Mouse (Mus musculus) neural tube, embryonic 11.5 days (tissue): ENCODE measurements at regions not wholly inside any gene's neighbourhood (a gene's known extent, or its start where the extent isn't known, plus 50 kb on each side); places are given as distances from the start of the nearest gene placed in this dataset.

Experiments
- ATAC-seq: fragments of 200-750 bp; cut with Nextera tagmentation; 2 replicates; pipeline ENCODE4 v1.8.0; 2017; ENCODE audit warnings: moderate number of reproducible peaks, mild to moderate bottlenecking, moderate TSS enrichment, moderate library complexity; ENCODE audit not compliant: insufficient read depth, low FRiP score, low TSS enrichment
- DNase-seq: peaks from one replicate; pipeline ENCODE4 v3.0.0-alpha.2; 2015; ENCODE audit warnings: low spot score
- H3K27ac ChIP-seq: fragments of 300-500 bp; sonication (generic); 2 replicates; pipeline ENCODE4 v1.5.1; 2014; ENCODE audit warnings: low read depth, mild to moderate bottlenecking, low read length
- H3K27me3 ChIP-seq: fragments of 300-500 bp; sonication (generic); 2 replicates; pipeline ENCODE4 v1.6.1; 2014; ENCODE audit warnings: mild to moderate bottlenecking, low read length, mixed read lengths; ENCODE audit not compliant: control insufficient read depth, insufficient read depth
- H3K36me3 ChIP-seq: fragments of 300-500 bp; sonication (generic); 2 replicates; pipeline ENCODE4 v1.6.1; 2014; ENCODE audit warnings: mild to moderate bottlenecking, low read length, moderate library complexity, mixed read lengths; ENCODE audit not compliant: control insufficient read depth, insufficient read depth
- H3K4me1 ChIP-seq: fragments of 300-500 bp; sonication (generic); 2 replicates; pipeline ENCODE4 v1.6.1; 2014; ENCODE audit warnings: low read length, mixed read lengths; ENCODE audit not compliant: control insufficient read depth, insufficient read depth
- H3K4me2 ChIP-seq: fragments of 300-500 bp; sonication (generic); 2 replicates; pipeline ENCODE4 v1.6.1; 2014; ENCODE audit warnings: low read depth, mild to moderate bottlenecking, moderate library complexity
- H3K4me3 ChIP-seq: fragments of 300-500 bp; sonication (generic); 2 replicates; pipeline ENCODE4 v1.5.1; 2014; ENCODE audit warnings: low read depth, low read length
- H3K9ac ChIP-seq: fragments of 300-500 bp; sonication (generic); 2 replicates; pipeline ENCODE4 v1.6.1; 2014; ENCODE audit warnings: mild to moderate bottlenecking, low read length
- H3K9me3 ChIP-seq: fragments of 300-500 bp; sonication (generic); 2 replicates; pipeline ENCODE4 v1.6.1; 2016; ENCODE audit warnings: low read length; ENCODE audit not compliant: control insufficient read depth
- WGBS: fragments of 180-500 bp; shearing (Covaris S2); extraction: QIAGEN DNeasy Blood & Tissue Kit; methylation state at CpG from one replicate; pipeline ENCODE4 v1.1.7; 2014; 5-methylcytosine and 5-hydroxymethylcytosine counted together

DNA sequence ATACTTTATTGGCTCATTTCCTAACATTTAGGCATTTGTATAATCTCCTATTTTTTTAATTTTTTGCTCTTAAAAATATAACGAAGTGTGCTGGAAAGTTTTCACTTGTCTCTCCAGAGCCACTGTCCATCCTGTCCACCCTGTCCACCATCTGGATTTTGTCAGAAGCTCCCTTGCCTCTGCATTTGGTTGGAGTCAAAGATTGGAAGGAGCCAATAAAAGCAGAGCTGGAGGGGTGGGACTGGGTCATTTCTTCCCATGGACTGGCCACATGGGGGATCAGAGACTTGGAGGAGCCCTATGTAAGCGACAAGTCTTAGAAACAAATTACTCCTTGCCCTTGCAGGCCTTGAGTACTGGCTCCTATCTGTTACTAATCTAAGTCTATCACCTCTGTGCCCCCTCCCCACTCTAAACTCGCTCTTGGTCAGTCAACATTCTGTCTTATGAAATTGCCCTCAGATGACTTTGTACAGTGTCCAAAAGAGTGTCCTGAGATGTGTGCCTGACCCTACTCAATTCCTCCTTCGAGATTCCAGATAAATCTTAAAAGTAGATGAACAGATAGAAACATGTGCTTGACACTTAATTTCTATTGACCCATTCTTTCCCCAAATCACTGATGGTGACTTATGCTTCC lies 303.3 kb downstream of the Nuak1 start:
- 88% methylated on average over 4 of the region's 4 CpGs for WGBS
- DNase-seq, result no peak

DNA sequence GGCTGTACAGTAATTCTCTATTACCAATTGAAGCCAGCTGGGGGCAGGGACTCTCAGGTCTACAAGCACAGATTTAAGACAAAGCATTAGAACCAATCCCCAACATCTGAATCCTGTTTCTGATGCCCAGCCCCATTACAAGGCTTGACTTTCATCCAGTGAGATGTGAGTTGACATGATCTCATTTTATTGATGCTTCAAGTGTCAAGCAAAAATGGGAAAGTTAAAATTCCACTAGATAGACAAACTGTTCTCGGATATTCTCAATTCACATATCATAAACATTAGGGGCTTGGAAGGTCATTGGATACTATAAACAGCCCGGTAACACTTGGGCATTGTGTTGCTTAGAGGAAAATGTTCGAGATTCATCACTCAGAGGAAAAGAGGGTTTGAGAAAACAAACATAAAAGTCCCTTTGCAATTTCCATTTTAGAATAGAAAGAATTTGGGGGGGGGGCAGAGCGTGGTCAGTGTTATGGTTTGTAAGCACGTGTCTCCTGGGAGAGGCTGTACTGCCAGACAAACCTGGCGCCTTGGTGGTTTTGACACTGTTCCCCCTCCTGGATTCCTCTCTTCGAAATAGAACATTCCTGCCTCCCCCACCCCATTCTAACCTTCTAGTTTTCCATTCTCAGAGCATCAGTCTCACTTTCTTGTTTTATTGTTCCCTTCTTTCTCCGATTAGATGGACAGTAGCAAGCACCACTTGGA lies 297.5 kb downstream of the Nuak1 start:
- no peaks in the 10 kb centered on the region for H3K36me3 ChIP-seq
- H3K9ac ChIP-seq, result no peak overlapping the region
- no peak overlapping the region for H3K27ac ChIP-seq
- DNase-seq (no peak), ATAC-seq (no peak)
- H3K9me3 ChIP-seq, result no peaks in the 10 kb centered on the region
- no peaks in the 10 kb centered on the region for H3K27me3 ChIP-seq
- H3K4me1 ChIP-seq, result no peaks in the 10 kb centered on the region
- WGBS, result 72% methylated on average over 8 of the region's 8 CpGs
- no peak overlapping the region for H3K4me2 ChIP-seq
- H3K4me3 ChIP-seq, result no peak overlapping the region

More for the DNA sequence above, 303.3 kb downstream of the Nuak1 start:
- H3K4me2 ChIP-seq, result no peak overlapping the region
- no peak overlapping the region for H3K27ac ChIP-seq
- H3K4me3 ChIP-seq, result no peak overlapping the region
- no peaks in the 10 kb centered on the region for H3K36me3 ChIP-seq
- H3K9me3 ChIP-seq, result no peaks in the 10 kb centered on the region
- no peak overlapping the region for H3K9ac ChIP-seq
- no peak for ATAC-seq
- no peaks in the 10 kb centered on the region for H3K27me3 ChIP-seq
- no peaks in the 10 kb centered on the region for H3K4me1 ChIP-seq

DNA sequence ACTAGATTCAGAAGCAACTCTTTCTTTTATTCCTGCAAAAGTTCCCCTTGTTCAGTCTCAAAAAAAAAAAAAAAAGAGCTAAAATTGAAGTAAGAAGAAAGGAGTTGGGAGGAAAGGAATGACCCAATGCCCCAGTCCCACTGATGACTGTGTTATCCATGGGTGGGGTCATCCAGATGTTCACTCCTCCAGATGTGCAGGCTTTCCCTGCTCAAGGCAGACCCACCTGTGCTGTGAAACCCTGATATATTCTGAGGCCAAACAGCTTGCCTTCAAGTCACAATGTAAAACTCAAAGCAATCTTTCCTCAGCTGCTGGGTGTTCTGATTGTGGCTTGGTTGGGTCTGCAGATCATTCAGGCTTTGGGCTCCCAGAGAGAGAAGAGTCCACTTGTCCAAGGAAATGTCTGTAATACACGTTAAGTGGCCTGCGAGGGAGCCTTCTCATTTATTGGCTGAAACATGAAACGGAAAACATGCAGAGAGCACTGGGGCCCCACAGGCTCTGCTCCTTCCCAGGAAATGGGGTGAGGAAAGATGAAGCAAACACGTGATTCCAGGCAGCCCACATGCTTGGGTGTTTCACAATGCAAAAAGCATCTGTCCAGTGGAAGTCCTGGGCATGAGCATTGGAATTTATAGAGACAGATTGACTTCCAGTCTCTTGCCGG lies 296.6 kb downstream of the Nuak1 start:
- DNase-seq (peak; percentile 38), ATAC-seq (no peak)
- Histone ChIP-seq H3K4me2 (no peak overlapping the region), H3K36me3 (no peaks in the 10 kb centered on the region), H3K9me3 (no peaks in the 10 kb centered on the region), H3K27ac (no peak overlapping the region), H3K27me3 (no peaks in the 10 kb centered on the region), H3K4me1 (no peaks in the 10 kb centered on the region), H3K9ac (no peak overlapping the region), H3K4me3 (no peak overlapping the region)
- WGBS, result 46% methylated on average over 5 of the region's 5 CpGs

DNA sequence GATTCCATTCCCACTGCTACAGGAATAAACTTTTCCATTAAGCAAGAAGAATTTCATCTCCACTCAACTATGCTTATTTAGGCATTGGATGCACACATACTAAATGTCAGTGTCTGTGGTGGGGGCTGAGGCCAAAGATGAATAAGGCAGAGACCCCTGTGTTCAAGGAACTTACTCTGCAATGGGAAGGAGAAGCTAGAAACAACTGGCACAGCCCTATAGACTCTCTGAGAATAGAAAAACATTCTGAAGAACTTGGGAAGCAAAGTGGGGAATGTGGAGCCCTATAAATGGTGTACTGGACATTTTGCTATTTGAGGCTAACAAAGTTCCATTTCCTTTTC lies 296.1 kb downstream of the Nuak1 start:
- no peaks in the 10 kb centered on the region for H3K9me3 ChIP-seq
- H3K9ac ChIP-seq, result no peak overlapping the region
- DNase-seq, result no peak
- H3K27ac ChIP-seq, result no peak overlapping the region
- H3K4me1 ChIP-seq, result no peaks in the 10 kb centered on the region
- no peak overlapping the region for H3K4me3 ChIP-seq
- no peak for ATAC-seq
- no peaks in the 10 kb centered on the region for H3K27me3 ChIP-seq
- no peak overlapping the region for H3K4me2 ChIP-seq
- no peaks in the 10 kb centered on the region for H3K36me3 ChIP-seq

DNA sequence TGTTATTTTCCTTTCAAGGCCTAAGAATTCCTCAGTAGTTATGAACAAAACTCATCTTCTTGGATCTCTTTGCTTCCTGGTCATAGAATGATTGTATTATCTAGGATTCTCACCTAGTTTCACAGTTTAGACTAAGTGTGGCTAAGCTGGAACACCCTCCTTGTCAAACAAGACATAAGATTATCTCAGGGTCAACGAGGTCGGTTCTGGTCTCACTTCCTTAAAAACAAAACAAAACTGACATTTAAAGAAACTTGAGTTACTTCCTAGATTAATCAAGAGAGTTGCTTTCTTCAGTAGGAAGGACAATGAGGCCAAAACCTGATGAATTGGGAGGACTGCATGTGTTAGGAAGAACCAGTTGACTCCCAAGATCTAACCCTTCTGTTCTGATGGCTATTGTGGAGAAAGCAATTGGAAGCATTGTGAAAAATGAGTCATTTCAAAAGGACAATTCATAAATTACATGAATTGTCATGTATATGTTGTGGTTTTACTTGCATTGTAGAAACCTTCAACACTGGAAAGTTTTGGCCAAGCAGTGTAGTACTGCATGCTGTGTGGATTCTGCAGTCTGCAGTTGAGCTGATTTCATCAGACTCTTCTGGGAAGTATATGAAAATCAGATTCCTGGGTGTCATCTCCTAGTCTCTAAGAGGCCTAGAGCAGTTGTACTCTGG lies 293.0 kb downstream of the Nuak1 start:
- H3K4me3 ChIP-seq, result no peak overlapping the region
- DNase-seq, result no peak
- no peak overlapping the region for H3K4me2 ChIP-seq
- no peak for ATAC-seq
- no peaks in the 10 kb centered on the region for H3K9me3 ChIP-seq
- no peak overlapping the region for H3K9ac ChIP-seq
- 86% methylated on average over 2 of the region's 2 CpGs for WGBS
- H3K36me3 ChIP-seq, result no peaks in the 10 kb centered on the region
- no peaks in the 10 kb centered on the region for H3K27me3 ChIP-seq
- no peaks in the 10 kb centered on the region for H3K4me1 ChIP-seq
- no peak overlapping the region for H3K27ac ChIP-seq

DNA sequence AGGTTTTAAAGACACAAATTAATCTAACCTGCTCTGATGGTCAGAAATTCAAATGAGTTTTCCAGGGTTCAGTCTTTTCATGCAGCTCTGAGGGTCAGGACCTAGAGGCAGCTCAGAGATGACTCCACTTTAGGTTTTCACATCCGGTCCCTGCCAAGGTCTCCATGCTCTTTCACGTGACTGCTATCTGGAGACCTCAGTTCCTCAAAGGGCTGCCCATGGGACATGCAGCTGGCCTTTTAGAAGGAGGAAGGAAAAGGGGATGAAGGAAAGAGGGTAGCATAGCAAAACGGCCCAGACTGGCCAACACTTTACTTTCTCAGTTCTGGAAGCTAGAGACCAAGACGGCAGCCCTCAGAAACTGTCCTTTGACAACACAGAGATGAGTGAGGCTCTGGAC lies 276.6 kb downstream of the Nuak1 start:
- DNase-seq (no peak), ATAC-seq (no peak)
- H3K36me3 ChIP-seq, result no peaks in the 10 kb centered on the region
- H3K4me1 ChIP-seq, result no peaks in the 10 kb centered on the region
- no peaks in the 10 kb centered on the region for H3K9me3 ChIP-seq
- no peaks in the 10 kb centered on the region for H3K27me3 ChIP-seq
- H3K9ac ChIP-seq, result no peak overlapping the region
- H3K4me2 ChIP-seq, result no peak overlapping the region
- H3K27ac ChIP-seq, result no peak overlapping the region
- H3K4me3 ChIP-seq, result no peak overlapping the region
- 80% methylated on average over 4 of the region's 4 CpGs for WGBS

DNA sequence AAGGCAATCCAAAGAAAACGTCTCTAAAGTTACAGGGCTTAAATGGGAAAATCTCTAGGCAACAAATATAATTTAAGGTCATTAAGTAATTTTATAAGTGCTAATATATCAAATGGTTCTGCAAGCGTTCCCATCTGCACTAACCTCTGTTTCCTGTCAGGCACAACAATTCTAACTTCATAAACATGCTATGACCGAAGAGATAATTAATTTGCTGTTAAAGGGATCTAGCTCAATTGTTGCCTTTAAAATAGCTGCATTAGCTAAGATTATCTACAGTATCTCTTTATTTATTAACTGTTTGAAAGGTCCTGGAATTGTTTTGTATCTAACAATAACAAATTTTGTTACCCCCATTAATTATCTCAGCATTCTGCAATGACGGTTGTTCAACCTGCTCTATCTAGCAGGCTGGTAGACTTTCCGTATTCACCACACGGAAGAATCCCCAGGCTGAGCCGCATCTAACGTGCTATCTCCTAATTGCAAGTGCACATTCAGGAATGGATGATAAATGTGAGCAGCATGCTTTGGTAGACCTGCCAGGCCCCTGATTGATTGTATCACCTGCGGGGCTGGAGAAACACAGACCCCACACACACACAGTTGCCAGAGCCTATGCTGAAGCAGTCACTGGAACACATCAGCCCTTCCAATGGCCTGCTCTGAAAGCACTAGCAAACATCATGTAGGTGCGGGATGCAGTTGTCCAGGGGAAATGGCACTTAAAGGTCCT lies 274.4 kb downstream of the Nuak1 start:
- Histone ChIP-seq H3K4me2 (no peak overlapping the region), H3K9ac (no peak overlapping the region), H3K4me3 (no peak overlapping the region), H3K9me3 (no peaks in the 10 kb centered on the region), H3K27ac (no peak overlapping the region), H3K36me3 (no peaks in the 10 kb centered on the region), H3K4me1 (no peaks in the 10 kb centered on the region), H3K27me3 (no peaks in the 10 kb centered on the region)
- DNase-seq (no peak), ATAC-seq (no peak)
- 62% methylated on average over 10 of the region's 10 CpGs for WGBS

DNA sequence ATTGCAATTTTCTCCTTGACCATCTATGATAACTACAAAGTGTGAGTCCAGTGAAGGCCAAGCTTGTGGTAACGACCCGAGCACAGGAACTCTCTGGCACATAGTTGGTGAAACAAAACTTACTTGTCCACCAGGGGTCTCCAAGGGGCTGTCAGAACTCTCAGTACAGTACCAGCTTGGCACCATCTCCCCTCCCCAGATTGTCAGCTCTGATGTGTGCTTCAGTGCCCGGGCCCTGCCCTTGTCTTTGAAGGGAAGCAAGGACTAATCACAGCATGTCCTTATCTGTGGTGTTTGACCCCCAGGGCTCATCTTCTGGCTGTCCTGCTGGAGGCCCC lies 273.9 kb downstream of the Nuak1 start:
- ATAC-seq (no peak), DNase-seq (no peak)
- Histone ChIP-seq H3K36me3 (no peaks in the 10 kb centered on the region), H3K9me3 (no peaks in the 10 kb centered on the region), H3K27ac (no peak overlapping the region), H3K4me2 (no peak overlapping the region), H3K27me3 (no peaks in the 10 kb centered on the region), H3K4me1 (no peaks in the 10 kb centered on the region), H3K4me3 (no peak overlapping the region), H3K9ac (no peak overlapping the region)
- 69% methylated on average over 3 of the region's 3 CpGs for WGBS
